Mouse (Mus musculus) spleen, adult 2 months (tissue): ENCODE results near the gene Brd4.

Experiments
- CTCF ChIP-seq: fragments of 200-500 bp; IDR thresholded peaks from 2 replicates; pipeline ENCODE4 v1.5.1; 2011; ENCODE audit warnings: mild to moderate bottlenecking, inconsistent platforms; ENCODE audit not compliant: insufficient read depth, insufficient read length, insufficient replicate concordance; ENCODE audit errors: extremely low read depth
- POLR2A ChIP-seq: fragments of 200-500 bp; IDR thresholded peaks from 2 replicates; pipeline ENCODE4 v1.6.1; 2011; ENCODE audit warnings: low read depth, low read length, inconsistent platforms

- TF ChIP-seq CTCF, result no peak
- no peak for TF ChIP-seq POLR2A
Measured at GRCm38 (mm10) chr17:32262831-32263559, 21.5 kb downstream of the Brd4 start.
